Mouse (Mus musculus): Measurements from ENCODE around the gene Plch2. TPM values are rescaled to one million over a fixed set of nuclear protein-coding genes. Genes with fewer than 3 reads are reported as not detected.

The Plch2 gene
- total RNA-seq, 2 experiments from 2014 or later, result 0.04 TPM; not detected in 1

DNA sequence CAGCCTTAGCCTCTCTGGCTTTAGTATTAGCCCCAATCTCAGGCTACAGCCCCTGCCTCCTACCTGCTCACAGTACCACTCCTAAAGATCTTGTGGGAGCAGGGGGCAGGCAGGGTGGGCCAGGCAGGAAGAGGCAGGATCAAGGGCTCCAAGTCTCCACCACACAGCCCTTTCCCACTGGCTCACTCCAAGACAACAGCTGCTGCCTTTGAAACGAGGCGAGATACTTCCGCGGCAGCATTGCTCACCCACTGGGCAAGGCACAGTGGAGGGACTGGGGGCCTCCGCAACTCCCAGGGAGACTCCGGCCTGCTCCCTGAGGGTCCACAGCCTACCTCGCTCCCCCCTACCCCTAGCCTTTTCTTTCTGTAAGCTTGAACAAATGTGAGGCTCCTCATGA, 22.4 kb downstream of the Plch2 start:
- intact Hi-C loops (cut with DNase I; ENCODE audit: low total_unique reads), result no loop called here
- no peak for DNase-seq

DNA sequence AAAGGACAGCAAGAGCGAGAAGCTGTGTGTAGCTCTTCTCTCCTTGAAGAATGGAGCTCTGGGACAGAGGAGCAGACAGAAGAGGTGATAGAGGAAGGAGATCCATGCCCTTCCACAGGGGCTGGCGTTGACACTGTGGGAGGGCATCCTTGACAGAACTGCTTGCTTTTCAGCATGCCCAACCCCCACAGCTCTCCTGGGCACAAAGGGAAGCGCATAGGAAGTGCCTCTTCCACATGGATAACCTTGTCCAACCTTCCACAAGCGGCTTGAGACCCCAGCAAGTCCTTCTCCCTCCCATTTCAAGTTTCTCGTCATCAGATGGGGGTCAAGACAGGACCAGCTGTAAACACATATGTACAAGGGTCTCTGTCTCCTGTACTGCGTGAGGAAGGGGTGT, 23.5 kb downstream of the Plch2 start:
- no peak for DNase-seq
- intact Hi-C loops (cut with DNase I; ENCODE audit: low total_unique reads), result no loop called here

DNA sequence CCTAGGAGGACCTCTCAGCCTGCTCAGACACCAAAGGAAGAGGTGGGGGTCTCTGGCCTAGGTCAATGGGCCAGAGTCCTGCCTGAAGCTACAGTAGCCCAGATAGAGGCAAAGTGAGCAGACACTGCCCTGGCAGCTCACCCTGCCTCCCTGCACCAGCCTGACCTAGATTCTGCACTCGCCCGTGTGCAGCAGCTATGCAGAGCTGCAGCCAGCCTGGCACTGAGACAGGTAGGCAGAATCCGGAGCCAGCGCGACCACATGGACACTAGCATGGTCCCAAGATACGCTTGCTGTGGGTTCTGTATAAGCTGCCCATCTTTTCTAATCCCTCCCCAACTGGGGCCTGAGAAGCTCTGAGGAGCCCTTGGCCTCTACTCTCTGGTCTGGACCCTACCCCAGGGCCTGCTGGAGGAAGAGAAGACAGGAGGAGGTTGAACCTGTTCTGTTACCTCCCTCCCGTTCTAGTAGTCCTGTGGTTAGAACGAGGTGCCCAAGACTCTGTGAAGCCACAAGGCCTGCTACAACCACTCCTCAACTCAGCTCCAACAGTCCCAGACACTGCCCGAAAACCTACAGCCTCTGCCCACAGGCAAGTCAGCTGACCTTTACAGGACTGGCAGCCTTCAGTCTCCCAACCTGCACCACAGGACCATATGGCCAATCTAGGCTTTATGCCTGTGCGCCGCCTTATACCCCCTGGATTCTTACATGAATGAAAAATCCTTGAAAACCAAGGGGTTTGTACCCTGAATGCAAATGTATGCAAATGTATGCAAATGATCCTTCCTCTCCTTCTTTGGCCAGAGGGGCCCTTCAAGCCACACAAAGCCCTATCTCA, 32.2 kb downstream of the Plch2 start:
- no peak for DNase-seq
- intact Hi-C loops (cut with DNase I; ENCODE audit: low total_unique reads), result no loop called here

DNA sequence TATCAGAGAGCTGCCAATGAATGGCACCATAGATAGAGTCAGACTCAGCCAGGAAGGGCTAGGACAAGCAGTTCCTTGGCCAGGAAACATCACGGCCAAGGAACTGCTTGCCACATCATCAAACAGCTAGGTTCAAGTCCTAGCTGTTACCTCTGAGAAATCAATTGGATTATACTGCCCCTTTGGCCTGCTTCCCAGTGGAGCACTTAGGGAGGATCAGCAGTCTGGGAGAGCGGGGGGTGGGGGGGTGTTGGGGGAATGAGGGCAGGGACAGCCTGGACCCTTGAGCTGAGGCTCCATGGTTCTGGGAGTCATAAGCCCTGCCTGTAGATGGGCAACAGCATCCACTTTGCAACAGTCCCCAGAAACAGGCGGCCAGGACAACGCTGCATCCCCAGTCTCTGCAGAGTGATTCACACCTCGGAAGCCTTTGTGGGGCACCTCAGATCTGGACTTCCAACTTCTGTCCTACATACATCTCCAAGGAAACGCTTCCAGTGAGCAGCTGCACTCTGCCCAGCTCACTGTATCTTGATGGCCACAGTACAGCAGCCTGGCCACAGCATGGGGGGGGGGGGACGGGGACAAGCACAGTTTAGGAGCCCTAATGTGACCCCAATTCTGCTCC, 34.2 kb downstream of the Plch2 start:
- DNase-seq, result no peak
- intact Hi-C loops (cut with DNase I; ENCODE audit: low total_unique reads), result no loop called here

DNA sequence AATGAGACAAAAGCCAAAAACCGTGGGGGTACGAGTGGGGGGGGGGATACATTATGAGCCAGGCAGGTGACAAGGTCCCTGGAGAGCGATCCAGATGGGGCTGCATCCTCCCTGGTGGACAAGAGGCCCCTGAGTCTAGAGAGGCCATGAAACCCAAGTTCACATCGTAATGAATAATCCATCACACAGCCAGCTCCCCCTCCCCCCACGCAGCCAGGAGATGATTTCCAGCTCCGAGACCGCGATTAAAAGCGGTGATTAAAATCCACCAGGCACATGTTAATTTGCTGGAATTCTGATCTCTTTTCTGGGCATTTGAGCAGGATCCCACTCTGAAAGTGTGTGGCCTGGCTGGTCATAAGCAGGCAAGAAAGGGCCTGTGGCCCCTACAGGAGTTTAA, 35.8 kb downstream of the Plch2 start:
- intact Hi-C loops (cut with DNase I; ENCODE audit: low total_unique reads), result no loop called here
- no peak for DNase-seq

DNA sequence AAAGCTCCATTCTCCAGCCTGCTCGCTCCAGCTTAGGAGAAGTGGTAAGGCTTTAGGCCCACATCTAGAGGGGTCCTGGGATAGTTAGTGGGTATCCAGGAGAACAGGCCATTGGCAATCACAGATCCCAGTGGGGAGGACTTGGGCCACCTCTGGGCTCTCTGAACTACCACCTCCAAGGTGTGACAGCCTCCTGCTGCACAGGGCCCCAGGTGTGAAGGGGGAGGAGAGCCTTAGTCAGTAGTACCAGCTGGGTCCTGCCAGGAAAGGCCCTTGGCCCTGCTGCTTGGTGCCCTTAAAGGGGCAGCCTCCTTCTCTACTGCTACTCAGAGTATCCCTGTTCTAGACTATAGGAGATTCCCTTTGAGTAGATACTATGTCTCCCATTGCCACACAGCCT, 36.4 kb downstream of the Plch2 start:
- intact Hi-C loops (cut with DNase I; ENCODE audit: low total_unique reads), result no loop called here
- DNase-seq, result no peak

DNA sequence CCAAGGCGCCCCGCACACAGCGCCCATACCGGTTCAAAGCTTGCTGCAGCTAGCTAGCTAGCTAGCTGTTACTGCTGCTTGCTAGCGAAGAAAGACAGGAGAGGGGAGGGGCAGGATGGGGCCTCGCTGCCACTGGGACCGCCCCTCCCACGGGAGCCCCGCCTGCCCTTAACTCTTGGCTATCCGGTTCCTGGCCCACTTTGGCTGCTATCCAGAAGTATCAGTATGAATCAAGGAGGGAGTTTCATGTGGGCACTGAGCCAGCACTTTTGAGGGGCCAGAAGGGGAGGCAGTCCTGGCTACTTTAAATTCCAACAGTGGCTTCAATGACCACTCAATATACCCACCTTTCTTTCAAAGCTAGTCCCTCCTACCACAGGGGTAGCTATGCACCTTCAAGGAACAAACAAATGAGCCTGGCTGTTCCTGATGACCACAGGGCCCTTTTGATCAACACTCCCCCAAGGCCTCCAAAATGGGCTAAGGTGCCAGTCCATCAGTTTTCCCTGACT, 37.2 kb downstream of the Plch2 start:
- no peak for DNase-seq
- intact Hi-C loops (cut with DNase I; ENCODE audit: low total_unique reads), result no loop called here

DNA sequence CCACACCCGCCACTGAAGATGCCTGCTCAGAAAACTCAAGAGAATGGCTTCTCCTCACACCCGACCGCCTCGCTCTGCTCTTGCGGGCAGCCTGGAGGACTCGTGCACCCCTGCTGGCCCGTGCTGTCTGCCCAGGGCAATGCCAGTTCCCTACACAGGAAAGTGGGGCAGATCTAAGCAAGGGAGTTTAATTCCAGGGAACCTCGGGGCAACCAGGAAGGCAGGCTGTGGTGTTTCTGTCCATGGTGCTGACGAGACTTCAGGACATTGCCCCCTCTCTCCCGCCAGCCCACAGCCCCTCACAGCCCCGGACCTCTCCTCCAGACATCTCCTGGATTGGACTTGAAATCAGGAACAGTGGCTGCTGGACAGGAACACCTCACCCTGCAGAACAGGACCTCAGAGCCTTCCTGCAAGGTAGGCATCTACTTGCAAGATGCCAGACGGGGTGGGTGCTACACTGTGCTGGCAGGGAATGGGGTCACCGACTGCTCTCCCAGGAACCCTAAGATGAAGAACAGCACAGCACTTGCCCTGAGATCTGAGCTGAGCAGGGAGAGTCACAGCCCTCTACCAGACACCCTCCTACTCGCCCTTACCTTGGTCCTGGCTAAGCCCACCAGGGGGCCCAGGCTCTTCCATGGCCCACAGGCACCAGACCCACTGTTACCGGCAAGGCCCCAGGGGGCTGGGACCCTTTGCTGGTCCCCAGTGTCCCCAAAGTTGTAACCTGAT, 37.8 kb downstream of the Plch2 start:
- intact Hi-C loops (cut with DNase I; ENCODE audit: low total_unique reads), result no loop called here
- DNase-seq, result no peak

DNA sequence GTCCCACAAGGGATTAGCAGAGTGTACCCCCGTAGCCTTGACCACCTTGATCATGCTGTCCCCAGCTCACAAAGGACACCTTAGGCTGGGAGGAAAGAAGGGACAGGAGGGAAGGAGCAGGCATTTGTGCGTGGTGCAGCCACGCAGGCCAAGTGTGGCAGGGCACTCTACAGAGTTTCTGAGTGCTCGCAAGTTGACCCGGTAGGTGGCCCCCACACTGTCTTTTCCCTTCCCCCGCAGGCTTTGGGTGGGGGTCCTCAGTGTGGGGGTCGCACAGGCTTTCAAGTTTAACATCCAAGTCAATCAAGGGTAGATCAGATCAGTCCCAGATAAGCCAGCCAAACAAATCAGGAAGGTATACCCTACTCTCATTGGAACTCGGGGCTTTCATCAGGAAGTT, 38.5 kb downstream of the Plch2 start:
- DNase-seq, result no peak
- intact Hi-C loops (cut with DNase I; ENCODE audit: low total_unique reads), result no loop called here

DNA sequence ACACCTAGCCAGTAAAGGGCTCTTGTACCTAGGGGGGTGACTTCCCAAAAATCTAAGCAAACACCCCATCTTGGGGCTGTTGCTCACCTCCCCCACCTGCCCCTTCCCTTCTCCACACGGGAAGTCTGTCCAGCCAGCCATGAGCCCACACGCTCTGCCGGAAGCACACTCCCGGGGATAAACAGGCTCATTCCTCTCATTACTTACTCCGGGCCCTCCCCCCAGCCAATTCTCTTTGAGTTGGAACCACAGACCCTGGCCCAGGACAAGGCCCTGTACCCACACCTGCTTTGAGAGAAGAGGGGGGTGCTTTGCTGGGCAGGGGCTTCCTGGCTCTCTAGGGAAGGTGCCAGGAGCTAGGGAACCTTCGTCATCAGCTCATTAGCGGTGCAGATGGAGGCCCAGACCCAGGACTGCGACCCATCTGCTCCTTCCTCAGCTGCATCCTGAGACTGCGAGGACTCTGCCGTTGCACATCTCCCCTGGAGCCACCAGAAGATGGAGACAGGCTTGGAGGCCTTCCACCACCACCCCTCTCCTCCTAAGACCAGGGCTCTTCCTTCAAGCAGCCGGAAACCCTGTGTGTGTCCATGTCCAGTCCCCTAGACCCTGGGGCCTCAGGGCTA, 39.2 kb downstream of the Plch2 start:
- no peak for DNase-seq
- intact Hi-C loops (cut with DNase I; ENCODE audit: low total_unique reads), result no loop called here

DNA sequence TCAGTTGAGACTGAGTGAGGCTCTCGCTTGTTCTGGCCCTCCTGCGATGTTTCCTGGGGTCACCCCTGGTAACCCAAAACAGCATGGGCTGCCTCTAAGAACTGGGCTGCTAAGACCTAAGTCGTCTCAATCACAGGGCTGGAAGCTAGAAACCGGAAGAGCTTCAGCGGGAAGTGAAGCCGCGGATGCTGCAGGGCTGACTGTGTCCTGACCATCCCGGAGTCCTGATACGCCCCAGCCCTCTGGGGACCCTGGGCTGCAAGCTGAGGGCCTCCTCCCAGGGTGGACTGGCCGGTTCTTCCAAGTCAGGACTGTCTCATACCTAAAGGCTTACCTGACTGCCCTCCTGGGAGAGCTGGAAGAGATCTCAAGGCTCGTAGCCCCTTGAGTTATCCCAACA, 39.8 kb downstream of the Plch2 start:
- no peak for DNase-seq
- intact Hi-C loops (cut with DNase I; ENCODE audit: low total_unique reads), result no loop called here

DNA sequence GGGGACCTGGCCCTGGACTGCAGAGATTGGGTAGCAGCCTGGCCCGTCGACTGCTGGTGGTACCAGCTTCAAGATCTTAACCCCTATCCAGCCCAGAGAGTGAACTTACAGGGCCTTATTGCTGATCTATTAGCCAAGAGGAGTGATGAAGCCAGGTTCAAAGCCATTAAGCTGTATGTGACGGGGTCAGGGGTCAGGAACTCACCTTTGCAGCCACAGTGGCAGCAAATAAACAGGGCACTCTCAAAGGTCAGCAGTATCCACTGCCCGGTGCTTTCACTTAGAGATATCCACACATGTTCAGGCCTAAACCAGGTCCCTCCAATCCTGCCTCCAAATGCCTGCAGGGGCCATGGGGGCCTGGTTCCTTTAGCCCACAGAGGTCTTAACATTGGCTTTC, 41.0 kb downstream of the Plch2 start:
- intact Hi-C loops (cut with DNase I; ENCODE audit: low total_unique reads), result no loop called here
- no peak for DNase-seq

DNA sequence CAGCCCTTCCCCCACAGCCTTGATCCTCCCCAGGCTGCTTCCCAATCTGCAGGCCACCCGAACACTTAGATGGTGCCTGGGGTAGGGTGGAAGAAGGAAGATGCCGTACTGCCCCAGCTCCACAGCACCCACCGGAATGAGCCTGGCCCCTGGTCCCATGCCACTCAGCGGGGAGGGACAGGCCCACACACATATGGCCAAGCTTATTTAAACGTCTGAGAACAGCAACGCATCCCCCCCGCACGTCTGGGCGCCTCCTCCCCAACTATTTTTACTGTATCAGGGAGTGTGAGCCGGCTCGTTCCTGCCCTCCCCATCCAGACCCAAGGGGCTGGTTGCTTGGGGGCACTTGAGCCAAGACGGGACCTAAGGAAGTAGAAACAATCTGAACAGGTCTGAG, 41.8 kb downstream of the Plch2 start:
- intact Hi-C loops (cut with DNase I; ENCODE audit: low total_unique reads), result no loop called here
- DNase-seq, result no peak

DNA sequence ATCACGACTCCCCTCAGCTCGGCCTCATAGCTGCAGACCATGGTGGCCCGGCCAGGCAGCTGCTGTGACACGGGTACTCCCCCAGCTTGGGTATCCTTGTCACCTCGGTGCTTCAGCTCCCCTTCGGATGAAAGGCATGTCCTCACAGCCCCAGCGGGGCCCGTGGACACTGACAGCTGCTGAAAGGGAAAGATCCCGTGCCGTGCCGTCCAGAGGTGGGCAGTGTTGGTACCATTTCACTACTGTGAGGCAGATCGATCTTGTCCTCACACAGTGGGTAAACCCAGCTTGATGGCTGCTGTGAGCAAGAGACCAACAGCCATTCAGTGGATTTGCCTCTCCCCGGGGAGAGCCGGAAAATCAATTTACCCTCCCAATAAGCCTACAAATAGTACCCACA, 42.3 kb downstream of the Plch2 start:
- intact Hi-C loops (cut with DNase I; ENCODE audit: low total_unique reads), result no loop called here
- DNase-seq, result no peak

DNA sequence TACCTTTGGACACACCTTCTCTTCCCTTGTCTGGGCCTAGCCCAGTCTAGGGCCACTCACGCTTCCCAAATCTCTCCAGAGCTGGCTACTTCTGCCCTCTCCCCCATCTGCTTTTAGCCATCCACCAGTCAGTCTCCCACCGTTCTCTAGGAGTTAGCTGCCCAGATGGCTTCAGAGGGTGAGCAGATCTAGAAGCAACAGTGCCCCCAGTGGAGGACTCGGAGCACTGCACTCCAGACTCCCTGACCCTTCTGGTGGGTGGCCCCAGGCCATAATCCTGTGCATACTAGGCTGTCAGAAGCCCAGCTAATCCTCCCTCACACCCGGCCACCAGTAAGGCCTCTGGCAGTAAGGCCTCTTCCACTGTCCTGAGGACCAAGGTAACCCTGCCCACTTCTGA, 43.8 kb downstream of the Plch2 start:
- DNase-seq, result peak; percentile 61
- intact Hi-C loops (cut with DNase I; ENCODE audit: low total_unique reads), result no loop called here

DNA sequence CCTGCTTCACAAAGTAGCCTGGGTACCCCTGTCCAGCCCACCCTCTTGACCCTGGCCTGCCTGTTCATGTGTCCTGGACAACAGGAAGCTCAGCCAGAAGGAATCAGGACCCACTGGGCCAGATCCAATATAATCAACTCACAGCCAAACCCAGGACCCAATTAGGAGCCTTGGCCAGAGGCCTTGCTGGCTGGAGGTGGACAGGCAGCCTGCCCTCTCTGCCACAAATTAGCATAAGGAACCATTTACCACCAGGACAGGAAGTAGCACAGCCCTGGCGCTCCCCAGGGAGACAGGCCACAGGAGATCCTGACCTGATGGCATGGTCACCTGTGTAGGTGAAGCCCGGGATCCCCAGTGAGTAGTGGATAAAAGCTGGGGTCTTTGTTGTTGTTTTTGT, 44.5 kb downstream of the Plch2 start:
- intact Hi-C loops (cut with DNase I; ENCODE audit: low total_unique reads), result no loop called here
- DNase-seq, result no peak

DNA sequence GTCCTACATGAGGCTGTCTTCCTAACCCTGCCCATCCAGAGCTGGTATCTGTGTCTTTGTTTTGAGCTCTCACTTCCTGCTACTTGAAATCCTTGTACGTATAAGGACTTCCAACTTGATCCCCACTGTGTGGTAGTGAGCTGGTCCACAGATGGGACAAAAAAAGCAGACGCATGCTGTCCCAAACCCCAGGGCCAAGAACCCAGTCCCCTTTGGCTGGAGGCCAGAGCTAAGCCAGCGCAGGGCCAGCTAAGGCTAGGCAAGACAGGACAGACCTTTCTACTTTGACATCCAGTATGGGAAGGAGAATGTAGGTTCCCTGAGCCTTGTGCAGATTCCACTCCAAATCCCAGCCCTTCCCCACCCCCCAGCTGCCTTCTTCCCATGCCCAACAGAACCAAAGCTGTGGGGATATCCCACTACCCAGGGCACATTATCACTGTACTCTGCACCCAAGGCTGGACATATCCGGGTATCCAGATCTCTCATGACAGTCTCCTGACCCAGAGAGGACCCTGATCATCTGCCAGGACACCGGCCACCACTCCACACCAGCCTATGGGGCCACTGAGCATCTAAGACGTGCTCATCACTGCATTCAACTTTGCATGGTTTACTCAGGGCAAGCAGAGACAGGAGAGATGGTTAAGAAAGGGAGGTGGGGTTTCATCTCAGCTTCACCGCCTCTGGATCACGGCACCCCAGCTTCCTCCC, 45.1 kb downstream of the Plch2 start:
- intact Hi-C loops (cut with DNase I; ENCODE audit: low total_unique reads), result no loop called here
- DNase-seq, result no peak

DNA sequence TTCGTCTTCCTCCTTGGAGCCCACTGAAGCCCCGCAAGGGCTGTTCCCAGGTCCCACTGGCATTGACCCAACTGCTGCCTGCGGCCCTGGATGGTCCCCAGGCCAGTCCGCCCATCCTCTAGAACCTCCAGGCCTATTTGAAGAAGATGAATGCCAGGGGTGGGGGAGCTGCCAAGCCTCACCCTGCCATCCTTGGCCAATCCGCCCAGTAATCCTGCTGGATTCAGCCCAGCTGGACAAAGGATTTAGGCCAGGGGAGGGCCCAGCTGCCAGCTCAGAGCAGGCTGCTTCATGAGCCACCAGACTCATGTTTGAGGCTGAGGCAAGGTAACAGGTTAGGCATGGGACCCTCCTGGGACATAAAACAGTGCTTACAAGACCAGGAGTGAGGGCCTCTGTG, 45.7 kb downstream of the Plch2 start:
- DNase-seq, result peak; percentile 50
- intact Hi-C loops (cut with DNase I; ENCODE audit: low total_unique reads), result no loop called here

DNA sequence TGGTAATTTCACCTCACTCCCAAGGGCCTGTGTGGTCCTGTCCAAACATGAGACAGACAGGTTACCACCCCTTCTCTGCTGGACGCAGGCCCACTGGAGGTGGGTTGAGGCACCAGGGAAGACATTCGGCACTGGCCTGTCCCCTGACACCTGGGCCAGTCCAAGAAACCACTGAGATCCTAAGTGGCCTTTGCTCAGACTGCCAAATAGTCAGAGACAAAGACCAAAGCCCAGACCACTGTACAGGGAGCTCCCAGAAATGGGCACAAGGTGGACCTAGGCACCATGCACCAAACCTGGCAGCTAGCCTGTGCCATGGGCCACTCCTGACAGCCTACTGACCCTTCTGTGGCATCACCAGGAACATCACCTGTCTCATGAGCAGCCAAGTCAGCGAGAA, 47.4 kb downstream of the Plch2 start:
- DNase-seq, result no peak
- intact Hi-C loops (cut with DNase I; ENCODE audit: low total_unique reads), result no loop called here

DNA sequence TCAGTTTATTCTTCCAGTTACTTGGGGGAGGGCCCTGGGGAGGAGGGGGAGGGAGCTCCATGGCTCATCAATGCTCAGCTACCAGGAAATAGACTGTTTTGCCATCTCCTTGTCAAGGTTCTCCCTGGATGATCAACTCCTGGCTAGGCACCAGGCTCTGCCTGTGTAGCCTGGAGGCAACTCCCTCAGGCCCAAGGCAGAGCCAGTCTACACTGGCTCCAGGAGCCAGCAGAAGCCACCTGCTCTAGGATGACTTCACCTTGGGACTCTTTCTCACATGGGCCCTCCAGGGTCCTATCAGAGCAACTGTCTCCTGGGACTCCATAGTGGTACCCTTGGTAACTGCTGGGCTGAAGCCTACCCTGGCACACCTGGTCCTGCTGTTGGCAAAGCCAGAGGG, 48.5 kb downstream of the Plch2 start:
- no peak for DNase-seq
- intact Hi-C loops (cut with DNase I; ENCODE audit: low total_unique reads), result no loop called here

Measured in gastrocnemius, postnatal 14 days (tissue).